Mouse (Mus musculus) embryonic fibroblast, embryonic 13.5 days (primary cell): Measurements from ENCODE around the gene Prss41.

Experiments used
- CTCF ChIP-seq: IDR thresholded peaks from 2 replicates; pipeline ENCODE4 v1.5.1; 2011; ENCODE audit warnings: mild to moderate bottlenecking, control low read depth, low read length, moderate library complexity, borderline replicate concordance; ENCODE audit not compliant: insufficient read depth
- POLR2A ChIP-seq: IDR thresholded peaks from 2 replicates; pipeline ENCODE4 v1.6.1; 2011; ENCODE audit warnings: low read depth, mild to moderate bottlenecking, control low read depth, low read length, moderate library complexity

DNA sequence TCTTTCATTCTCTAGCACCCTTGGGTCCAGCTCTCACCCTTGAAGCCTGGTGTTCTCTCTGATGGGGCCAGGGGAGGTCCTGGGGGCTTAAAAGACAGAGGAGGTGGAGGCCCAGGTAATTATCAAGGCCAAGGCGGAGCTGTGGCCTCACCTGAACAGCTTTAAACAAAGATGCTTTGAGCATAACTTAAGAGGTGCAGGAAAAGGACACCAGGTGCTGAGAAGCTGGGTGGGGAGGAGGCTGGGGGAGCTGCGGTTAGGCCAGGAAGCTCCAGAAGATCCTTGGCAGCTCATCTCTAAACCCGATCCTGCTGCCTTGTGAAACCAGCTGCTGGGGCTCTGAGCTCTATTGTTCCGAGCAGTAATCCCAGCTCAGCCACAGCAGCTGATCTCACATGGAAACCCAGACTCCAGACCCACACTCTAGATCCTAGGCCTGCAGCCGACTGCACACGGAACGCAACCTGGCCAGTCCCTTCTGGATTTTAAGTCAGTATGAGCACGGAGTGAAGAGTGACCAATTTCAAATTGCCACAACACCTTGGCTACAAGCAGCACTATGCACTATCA is 7.9 kb downstream of the Prss41 start, which contains the start of gene Prss33:
- TF ChIP-seq POLR2A (no peak), CTCF (no peak)
